Mouse (Mus musculus): ENCODE data around the gene Acsl5. TPM values are rescaled to one million over a fixed set of nuclear protein-coding genes. Genes with fewer than 3 reads are reported as not detected.

Acsl5 gene
- polyA plus RNA-seq, 1 experiment from 2014 or later: 35.8 TPM

- Histone ChIP-seq H3K4me2 (no peak overlapping the region), H3K9me3 (replicated peaks; ENCODE audit: control insufficient read depth, low read length) (no peaks in the 10 kb centered on the region), H3K36me3 (ENCODE audit: control insufficient read depth, insufficient read depth, low read length) (peaks cover 4% of the 10 kb centered on the region), H3K4me3 (ENCODE audit: low read depth, low read length) (no peak overlapping the region), H3K27ac (ENCODE audit: low read depth, low read length) (no peak overlapping the region), H3K27me3 (ENCODE audit: control insufficient read depth, insufficient read depth, low read length) (no peaks in the 10 kb centered on the region), H3K4me1 (ENCODE audit: control insufficient read depth, insufficient read depth, low read length) (no peaks in the 10 kb centered on the region), H3K9ac (ENCODE audit: low read depth, low read length) (no peak overlapping the region)
- ATAC-seq (replicated peaks; ENCODE audit: insufficient number of reproducible peaks, low FRiP score, low TSS enrichment): no peak
- 71% methylated on average over 4 of the region's 4 CpGs for WGBS (ENCODE audit: insufficient replicate concordance)
These were observed 32.4 kb downstream of the Acsl5 start for GRCm38 (mm10) chr19:55284093-55284492.

DNA sequence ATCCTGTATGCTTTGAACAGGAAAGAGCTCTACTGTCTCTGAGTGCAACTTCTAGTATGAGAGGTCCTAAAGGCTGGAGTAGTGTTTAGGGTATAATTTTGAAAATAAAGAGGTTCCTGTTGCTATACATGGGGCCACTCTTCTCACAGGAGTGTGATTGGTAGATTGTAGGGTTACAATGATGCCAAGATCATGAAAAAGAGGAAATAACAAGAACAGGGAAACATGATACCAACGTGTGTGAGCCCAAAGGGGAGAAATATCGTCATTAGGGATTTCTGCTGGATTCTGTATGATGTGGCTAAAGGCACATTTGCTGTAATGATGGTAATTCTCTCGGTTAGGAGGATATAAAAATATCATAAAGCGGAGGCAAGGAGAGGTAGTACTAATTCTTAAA is 34.3 kb downstream of the Acsl5 start:
- Histone ChIP-seq H3K36me3 (ENCODE audit: control insufficient read depth, insufficient read depth, low read length) (peaks cover 1% of the 10 kb centered on the region), H3K9me3 (replicated peaks; ENCODE audit: control insufficient read depth, low read length) (no peaks in the 10 kb centered on the region), H3K4me3 (ENCODE audit: low read depth, low read length) (no peak overlapping the region), H3K27ac (ENCODE audit: low read depth, low read length) (no peak overlapping the region), H3K4me1 (ENCODE audit: control insufficient read depth, insufficient read depth, low read length) (no peaks in the 10 kb centered on the region), H3K9ac (ENCODE audit: low read depth, low read length) (no peak overlapping the region), H3K27me3 (ENCODE audit: control insufficient read depth, insufficient read depth, low read length) (no peaks in the 10 kb centered on the region), H3K4me2 (no peak overlapping the region)
- ATAC-seq (replicated peaks; ENCODE audit: insufficient number of reproducible peaks, low FRiP score, low TSS enrichment): no peak
- WGBS (ENCODE audit: insufficient replicate concordance): 78% methylated on average over 4 of the region's 4 CpGs

DNA sequence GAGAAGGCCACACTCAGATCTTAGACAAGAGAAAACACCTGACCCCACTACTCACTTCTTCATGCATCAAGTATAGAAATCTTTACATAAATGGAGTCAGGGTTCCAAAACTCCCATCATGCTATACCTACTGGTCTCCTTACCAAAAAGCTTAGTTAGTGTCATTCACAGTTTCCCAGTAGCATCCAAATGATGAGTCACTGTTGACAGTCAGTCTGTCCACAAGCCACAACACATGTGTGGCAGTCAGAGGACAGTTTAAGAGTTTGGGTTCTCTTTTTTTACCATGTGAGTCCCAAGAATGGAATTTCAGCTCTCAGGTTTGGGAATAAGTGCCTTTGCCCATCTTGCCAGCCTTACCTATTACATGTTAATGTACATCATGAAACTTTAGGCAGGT is 37.2 kb downstream of the Acsl5 start:
- Histone ChIP-seq H3K9me3 (replicated peaks; ENCODE audit: control insufficient read depth, low read length) (no peaks in the 10 kb centered on the region), H3K4me3 (ENCODE audit: low read depth, low read length) (no peak overlapping the region), H3K36me3 (ENCODE audit: control insufficient read depth, insufficient read depth, low read length) (no peaks in the 10 kb centered on the region), H3K27me3 (ENCODE audit: control insufficient read depth, insufficient read depth, low read length) (no peaks in the 10 kb centered on the region), H3K27ac (ENCODE audit: low read depth, low read length) (no peak overlapping the region), H3K4me2 (no peak overlapping the region), H3K4me1 (ENCODE audit: control insufficient read depth, insufficient read depth, low read length) (no peaks in the 10 kb centered on the region), H3K9ac (ENCODE audit: low read depth, low read length) (no peak overlapping the region)
- no peak for ATAC-seq (replicated peaks; ENCODE audit: insufficient number of reproducible peaks, low FRiP score, low TSS enrichment)

- H3K4me1 ChIP-seq (ENCODE audit: control insufficient read depth, insufficient read depth, low read length): no peaks in the 10 kb centered on the region
- 87% methylated on average over 2 of the region's 2 CpGs for WGBS (ENCODE audit: insufficient replicate concordance)
- no peak overlapping the region for H3K4me3 ChIP-seq (ENCODE audit: low read depth, low read length)
- no peak overlapping the region for H3K27ac ChIP-seq (ENCODE audit: low read depth, low read length)
- no peaks in the 10 kb centered on the region for H3K27me3 ChIP-seq (ENCODE audit: control insufficient read depth, insufficient read depth, low read length)
- ATAC-seq (replicated peaks; ENCODE audit: insufficient number of reproducible peaks, low FRiP score, low TSS enrichment): no peak
- H3K36me3 ChIP-seq (ENCODE audit: control insufficient read depth, insufficient read depth, low read length): peaks cover 3% of the 10 kb centered on the region; the same call in 1 of the 2 replicates
- no peaks in the 10 kb centered on the region for H3K9me3 ChIP-seq (replicated peaks; ENCODE audit: control insufficient read depth, low read length)
- no peak overlapping the region for H3K4me2 ChIP-seq
- no peak overlapping the region for H3K9ac ChIP-seq (ENCODE audit: low read depth, low read length)
These were observed 39.0 kb downstream of the Acsl5 start for GRCm38 (mm10) chr19:55290621-55291270.

DNA sequence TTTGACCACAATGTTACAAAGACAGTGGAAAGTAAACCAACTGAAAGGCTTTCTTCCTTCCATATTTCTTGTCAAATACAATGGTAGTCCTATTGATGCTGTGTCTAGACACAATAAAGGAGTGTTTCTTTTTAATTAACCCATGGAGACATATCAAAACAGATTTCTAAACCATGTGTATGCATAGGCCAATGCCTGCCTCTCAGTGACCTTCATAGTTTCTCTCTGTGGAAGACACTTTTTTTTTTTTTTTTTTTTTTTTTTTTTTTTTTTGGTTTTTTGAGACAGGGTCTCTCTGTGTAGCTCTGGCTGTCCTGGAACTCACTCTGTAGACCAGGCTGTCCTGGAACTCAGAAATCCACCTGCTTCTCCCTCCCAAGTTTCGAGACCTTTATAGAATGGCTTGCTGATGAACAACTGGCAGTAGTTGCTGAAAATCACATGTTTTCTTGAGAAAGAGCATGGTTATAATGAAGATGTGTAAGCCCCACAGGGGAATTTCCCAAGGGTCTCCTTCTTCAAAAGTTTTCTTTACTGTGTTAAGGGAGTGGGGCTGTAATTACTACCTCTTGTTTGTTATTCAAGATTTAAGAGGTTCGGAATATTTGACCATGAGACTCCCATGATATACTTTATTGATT is 40.6 kb downstream of the Acsl5 start:
- Histone ChIP-seq H3K4me1 (ENCODE audit: control insufficient read depth, insufficient read depth, low read length) (no peaks in the 10 kb centered on the region), H3K27me3 (ENCODE audit: control insufficient read depth, insufficient read depth, low read length) (no peaks in the 10 kb centered on the region), H3K9ac (ENCODE audit: low read depth, low read length) (no peak overlapping the region), H3K4me3 (ENCODE audit: low read depth, low read length) (no peak overlapping the region), H3K9me3 (replicated peaks; ENCODE audit: control insufficient read depth, low read length) (no peaks in the 10 kb centered on the region), H3K27ac (ENCODE audit: low read depth, low read length) (no peak overlapping the region), H3K4me2 (no peak overlapping the region), H3K36me3 (ENCODE audit: control insufficient read depth, insufficient read depth, low read length) (peaks cover 3% of the 10 kb centered on the region; the same call in 1 of the 2 replicates)
- no peak for ATAC-seq (replicated peaks; ENCODE audit: insufficient number of reproducible peaks, low FRiP score, low TSS enrichment)
- WGBS (ENCODE audit: insufficient replicate concordance): 86% methylated on average over 2 of the region's 2 CpGs

DNA sequence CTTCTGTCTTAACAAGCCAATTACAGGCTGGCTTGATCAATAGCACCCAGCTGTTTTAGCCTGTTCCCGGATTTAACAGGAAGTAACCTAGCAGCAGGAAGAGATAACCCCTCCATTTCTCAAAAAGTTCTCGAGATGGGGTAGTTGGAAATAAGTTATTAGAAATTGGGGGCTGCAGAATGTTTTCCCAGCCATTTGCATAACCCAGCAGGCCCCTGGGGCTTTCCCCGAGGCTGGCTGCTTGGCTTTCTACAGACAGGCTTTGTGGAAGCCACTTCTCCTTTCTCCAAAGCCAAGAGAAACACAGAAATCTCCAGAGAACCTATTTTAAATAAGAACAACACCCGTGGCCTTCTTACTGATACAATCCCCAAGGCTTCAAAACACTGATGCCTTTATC is 41.4 kb downstream of the Acsl5 start:
- ATAC-seq (replicated peaks; ENCODE audit: insufficient number of reproducible peaks, low FRiP score, low TSS enrichment): no peak

DNA sequence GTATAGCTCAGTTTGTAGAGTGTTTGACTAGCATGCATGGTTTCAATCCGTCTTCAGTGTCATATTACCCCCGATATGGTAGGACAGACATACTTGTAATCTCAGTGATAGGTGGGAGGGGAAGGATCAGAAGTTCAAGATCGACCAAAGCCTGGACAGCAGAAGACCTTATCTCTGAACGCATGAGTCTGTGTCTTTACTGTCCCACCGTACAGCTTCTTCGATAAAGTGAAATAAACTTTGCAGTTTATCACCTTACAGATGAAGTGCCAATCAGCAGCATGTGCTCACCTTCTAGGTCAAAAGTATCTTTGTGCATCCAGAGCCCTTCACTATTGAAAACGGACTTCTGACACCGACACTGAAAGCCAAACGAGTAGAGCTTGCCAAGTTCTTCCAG is 43.3 kb downstream of the Acsl5 start:
- no peak overlapping the region for H3K4me3 ChIP-seq (ENCODE audit: low read depth, low read length)
- H3K9me3 ChIP-seq (replicated peaks; ENCODE audit: control insufficient read depth, low read length): no peaks in the 10 kb centered on the region
- H3K27me3 ChIP-seq (ENCODE audit: control insufficient read depth, insufficient read depth, low read length): no peaks in the 10 kb centered on the region
- ATAC-seq (replicated peaks; ENCODE audit: insufficient number of reproducible peaks, low FRiP score, low TSS enrichment): no peak
- H3K9ac ChIP-seq (ENCODE audit: low read depth, low read length): no peak overlapping the region
- peaks cover 3% of the 10 kb centered on the region; the same call in 1 of the 2 replicates for H3K36me3 ChIP-seq (ENCODE audit: control insufficient read depth, insufficient read depth, low read length)
- no peak overlapping the region for H3K27ac ChIP-seq (ENCODE audit: low read depth, low read length)
- H3K4me1 ChIP-seq (ENCODE audit: control insufficient read depth, insufficient read depth, low read length): no peaks in the 10 kb centered on the region
- WGBS (ENCODE audit: insufficient replicate concordance): 84% methylated on average over 9 of the region's 9 CpGs
- no peak overlapping the region for H3K4me2 ChIP-seq

More for the DNA sequence above, 41.4 kb downstream of the Acsl5 start:
- no peaks in the 10 kb centered on the region for H3K27me3 ChIP-seq (ENCODE audit: control insufficient read depth, insufficient read depth, low read length)
- H3K36me3 ChIP-seq (ENCODE audit: control insufficient read depth, insufficient read depth, low read length): peaks cover 3% of the 10 kb centered on the region; the same call in 1 of the 2 replicates
- no peak overlapping the region for H3K4me3 ChIP-seq (ENCODE audit: low read depth, low read length)
- no peak overlapping the region for H3K9ac ChIP-seq (ENCODE audit: low read depth, low read length)
- H3K27ac ChIP-seq (ENCODE audit: low read depth, low read length): no peak overlapping the region
- H3K4me2 ChIP-seq: no peak overlapping the region
- H3K9me3 ChIP-seq (replicated peaks; ENCODE audit: control insufficient read depth, low read length): no peaks in the 10 kb centered on the region
- H3K4me1 ChIP-seq (ENCODE audit: control insufficient read depth, insufficient read depth, low read length): no peaks in the 10 kb centered on the region
- 25% methylated on average over 4 of the region's 4 CpGs for WGBS (ENCODE audit: insufficient replicate concordance)

GRCm38 (mm10) chr19:55295556-55295955 is 43.8 kb downstream of the Acsl5 start:
- peaks cover 3% of the 10 kb centered on the region; the same call in 1 of the 2 replicates for H3K36me3 ChIP-seq (ENCODE audit: control insufficient read depth, insufficient read depth, low read length)
- H3K9me3 ChIP-seq (replicated peaks; ENCODE audit: control insufficient read depth, low read length): no peaks in the 10 kb centered on the region
- H3K4me1 ChIP-seq (ENCODE audit: control insufficient read depth, insufficient read depth, low read length): no peaks in the 10 kb centered on the region
- H3K4me3 ChIP-seq (ENCODE audit: low read depth, low read length): no peak overlapping the region
- H3K9ac ChIP-seq (ENCODE audit: low read depth, low read length): no peak overlapping the region
- WGBS (ENCODE audit: insufficient replicate concordance): 82% methylated on average over 3 of the region's 3 CpGs
- H3K27me3 ChIP-seq (ENCODE audit: control insufficient read depth, insufficient read depth, low read length): no peaks in the 10 kb centered on the region
- H3K4me2 ChIP-seq: no peak overlapping the region
- no peak overlapping the region for H3K27ac ChIP-seq (ENCODE audit: low read depth, low read length)
- no peak for ATAC-seq (replicated peaks; ENCODE audit: insufficient number of reproducible peaks, low FRiP score, low TSS enrichment)

DNA sequence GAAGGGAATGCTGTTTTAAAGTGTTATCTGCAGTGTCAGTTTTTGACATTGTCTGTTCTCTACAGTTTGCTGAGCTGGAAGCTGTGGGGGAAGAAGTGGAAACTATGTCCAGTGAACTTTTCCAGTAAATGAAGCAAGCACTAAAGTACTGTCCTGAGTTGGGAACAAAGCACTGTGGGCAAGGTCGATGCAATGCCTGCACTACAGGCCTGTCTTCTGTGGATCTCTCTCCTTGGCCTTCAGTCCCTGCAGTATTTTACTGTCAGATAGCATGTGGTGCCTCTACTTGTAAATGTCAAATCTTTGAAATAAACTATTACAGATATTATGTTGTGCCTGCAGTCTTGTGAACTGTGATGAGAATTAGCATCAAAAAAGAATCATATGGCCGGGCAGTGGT is 44.6 kb downstream of the Acsl5 start:
- 89% methylated on average over 2 of the region's 2 CpGs for WGBS (ENCODE audit: insufficient replicate concordance)
- Histone ChIP-seq H3K4me1 (ENCODE audit: control insufficient read depth, insufficient read depth, low read length) (no peaks in the 10 kb centered on the region), H3K27me3 (ENCODE audit: control insufficient read depth, insufficient read depth, low read length) (no peaks in the 10 kb centered on the region), H3K27ac (ENCODE audit: low read depth, low read length) (no peak overlapping the region), H3K9ac (ENCODE audit: low read depth, low read length) (no peak overlapping the region), H3K4me2 (no peak overlapping the region), H3K9me3 (replicated peaks; ENCODE audit: control insufficient read depth, low read length) (no peaks in the 10 kb centered on the region), H3K4me3 (ENCODE audit: low read depth, low read length) (no peak overlapping the region), H3K36me3 (ENCODE audit: control insufficient read depth, insufficient read depth, low read length) (peaks cover 6% of the 10 kb centered on the region)
- ATAC-seq (replicated peaks; ENCODE audit: insufficient number of reproducible peaks, low FRiP score, low TSS enrichment): no peak
